ENCODE assay signal across 8 mouse cellular contexts in the genomic region with DNA sequence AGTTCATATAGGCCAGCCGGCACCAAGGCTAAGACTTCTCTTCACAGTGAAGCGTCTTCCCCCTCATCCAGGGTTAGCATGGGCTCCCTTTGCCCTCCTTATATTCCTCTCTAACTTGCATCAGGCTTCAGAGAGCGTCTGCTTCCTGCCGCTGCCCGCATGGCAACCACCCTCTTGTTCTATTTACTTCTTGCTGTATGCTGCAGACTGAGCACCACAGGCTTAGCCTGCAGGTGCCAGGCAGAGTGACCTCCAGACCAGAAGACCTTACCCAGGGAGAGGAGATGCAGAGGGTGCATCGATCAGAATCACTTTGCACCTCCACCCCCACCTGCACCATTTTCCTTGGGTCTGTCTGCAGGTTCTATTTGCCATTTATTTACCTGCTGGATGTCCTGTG. TPM values are rescaled to one million over a fixed set of nuclear protein-coding genes. Genes with fewer than 3 reads are reported as not detected.
DNase-seq lines count a peak whose midpoint lies in the region; ATAC-seq and TF ChIP-seq lines count a peak whose summit lies in the region.

No protein-coding gene starts in this region.

- no peaks in the 10 kb centered on the region for H3K9me3 ChIP-seq in kidney, embryonic 15.5 days (replicated peaks)
- no peaks in the 10 kb centered on the region for H3K9me3 ChIP-seq in hindbrain, postnatal 0 days (ENCODE audit: low read length)
- no peaks in the 10 kb centered on the region for H3K9me3 ChIP-seq in neural tube, embryonic 12.5 days

- WGBS in kidney, embryonic 15.5 days = 8% methylated on average over 6 of the region's 6 CpGs
- WGBS in hindbrain, postnatal 0 days = 7% methylated on average over 6 of the region's 6 CpGs
- 16% methylated on average over 6 of the region's 6 CpGs for WGBS in neural tube, embryonic 12.5 days

- peak overlapping the region; percentile 96 for H3K4me2 ChIP-seq in kidney, embryonic 15.5 days
- peak overlapping the region; percentile 86 for H3K4me2 ChIP-seq in hindbrain, postnatal 0 days (ENCODE audit: low read depth, low read length)
- H3K4me2 ChIP-seq in neural tube, embryonic 12.5 days (replicated peaks) = peak overlapping the region; percentile 97

- peaks cover 43% of the 10 kb centered on the region for H3K4me1 ChIP-seq in kidney, embryonic 15.5 days
- H3K4me1 ChIP-seq in hindbrain, postnatal 0 days (ENCODE audit: insufficient read depth, low read length) = peaks cover 33% of the 10 kb centered on the region
- peaks cover 36% of the 10 kb centered on the region for H3K4me1 ChIP-seq in neural tube, embryonic 12.5 days

- H3K36me3 ChIP-seq in kidney, embryonic 15.5 days = peaks cover 37% of the 10 kb centered on the region
- H3K36me3 ChIP-seq in hindbrain, postnatal 0 days (ENCODE audit: insufficient read depth, low read length) = peaks cover 11% of the 10 kb centered on the region; the same call in 1 of the 2 replicates
- H3K36me3 ChIP-seq in neural tube, embryonic 12.5 days = peaks cover 30% of the 10 kb centered on the region

- no peak for ATAC-seq in kidney, embryonic 15.5 days (replicated peaks; ENCODE audit: low FRiP score)
- no peak for ATAC-seq in hindbrain, postnatal 0 days
- no peak for ATAC-seq in neural tube, embryonic 12.5 days (ENCODE audit: low FRiP score, low read depth)
- ATAC-seq in monocyte, adult 5-6 weeks (replicated peaks; ENCODE audit: insufficient number of reproducible peaks, low FRiP score, low TSS enrichment, poor library complexity, severe bottlenecking) = no peak
- ATAC-seq in cerebellum, adult (ENCODE audit: insufficient number of reproducible peaks, low FRiP score, low TSS enrichment) = no peak

- no peaks in the 10 kb centered on the region for H3K27me3 ChIP-seq in kidney, embryonic 15.5 days
- H3K27me3 ChIP-seq in hindbrain, postnatal 0 days (ENCODE audit: insufficient read depth, low read length) = no peaks in the 10 kb centered on the region
- no peaks in the 10 kb centered on the region for H3K27me3 ChIP-seq in neural tube, embryonic 12.5 days (replicated peaks)

- 0 out of 2 replicates have a peak overlapping the region, but pooled peaks have one; percentile 90 for H3K27ac ChIP-seq in kidney, embryonic 15.5 days
- H3K27ac ChIP-seq in hindbrain, postnatal 0 days = no peak overlapping the region
- H3K27ac ChIP-seq in neural tube, embryonic 12.5 days = no peak overlapping the region

- peak overlapping the region; percentile 91 for H3K4me3 ChIP-seq in kidney, embryonic 15.5 days (replicated peaks)
- peak overlapping the region; percentile 89 for H3K4me3 ChIP-seq in hindbrain, postnatal 0 days (ENCODE audit: low read length)
- peak overlapping the region; percentile 92 for H3K4me3 ChIP-seq in neural tube, embryonic 12.5 days

- no peak for DNase-seq in kidney, adult 11 months
- DNase-seq in brain, embryonic 14.5 days (ENCODE audit: low read depth) = peak; percentile 12
- no peak for DNase-seq in hindbrain, postnatal 0 days (ENCODE audit: low spot score)
- DNase-seq in right cerebral cortex, postnatal 10 days (ENCODE audit: low spot score in 2 of 2) = no peak

- H3K9ac ChIP-seq in kidney, embryonic 15.5 days = peak overlapping the region; percentile 72
- peak overlapping the region; percentile 66 for H3K9ac ChIP-seq in hindbrain, postnatal 0 days (replicated peaks; ENCODE audit: low read length)
- H3K9ac ChIP-seq in neural tube, embryonic 12.5 days = peak overlapping the region; percentile 88

- TF ChIP-seq POLR2A in brain, embryonic 14.5 days (IDR thresholded peaks at IDR 0.05; ENCODE audit: borderline replicate concordance, extremely low read depth, insufficient read depth, insufficient read length, poor library complexity, severe bottlenecking) = no peak

- TF ChIP-seq CTCF in brain, embryonic 14.5 days (IDR thresholded peaks at IDR 0.05; ENCODE audit: borderline replicate concordance, extremely low read depth, insufficient read depth, insufficient read length) = no peak
- no peak for TF ChIP-seq CTCF in hindbrain, postnatal 0 days (IDR thresholded peaks at IDR 0.05; ENCODE audit: low read depth)

RNA-seq across cellular contexts. Expression of a gene that starts 1.2 kb away (rescaled TPM):
- polyA plus RNA-seq in kidney, embryonic 15.5 days (2015; fragmentation: Nextera tagmentation; extraction: Ambion mirVana) = 4.6 and 4.8 TPM in 2 replicates
- polyA plus RNA-seq in brain, embryonic 14.5 days (2012; rRNA removed) = 73.8 and 89.2 TPM in 2 replicates
- 126 and 127 TPM in 2 replicates for total RNA-seq in hindbrain, postnatal 0 days (2014; rRNA removed)
- 7.5 and 8.7 TPM in 2 replicates for polyA plus RNA-seq in hindbrain, postnatal 0 days (2015; fragmentation: Nextera tagmentation; extraction: Ambion mirVana)
- polyA plus RNA-seq in neural tube, embryonic 12.5 days (2016; fragmentation: Nextera tagmentation; extraction: Ambion mirVana) = 5.3 and 6.2 TPM in 2 replicates
- total RNA-seq in monocyte, adult 5-6 weeks (2017) = 2.5 to 7.5 TPM (median 3.2 TPM) in 3 replicates

RNA-seq across cellular contexts. Expression of a gene that starts 55.0 kb away (rescaled TPM):
- not detected in 2 replicates for polyA plus RNA-seq in kidney, embryonic 15.5 days (2015; fragmentation: Nextera tagmentation; extraction: Ambion mirVana)
- 0.05 TPM in 1 of 2 replicates, not detected in the other for polyA plus RNA-seq in brain, embryonic 14.5 days (2012; rRNA removed)
- total RNA-seq in hindbrain, postnatal 0 days (2014; rRNA removed) = 0.43 TPM in 1 of 2 replicates, not detected in the other
- not detected in 2 replicates for polyA plus RNA-seq in hindbrain, postnatal 0 days (2015; fragmentation: Nextera tagmentation; extraction: Ambion mirVana)
- 0.23 TPM in 2 replicates for polyA plus RNA-seq in neural tube, embryonic 12.5 days (2016; fragmentation: Nextera tagmentation; extraction: Ambion mirVana)
- not detected in 3 replicates for total RNA-seq in monocyte, adult 5-6 weeks (2017)
